Mouse (Mus musculus) CH12.LX (cell line): ENCODE measurements around the gene Elp4.

Experiments
- CTCF ChIP-seq, 2 experiments: IDR thresholded peaks in 1 of 2; conservative IDR thresholded peaks in 1 of 2; 2 replicates each; pipeline ENCODE4 v1.5.1; 2011 to 2012; ENCODE audit warnings: low read depth in 2 of 2, low read length in 2 of 2, improper control_type of control experiment in 1 of 2, inconsistent platforms in 1 of 2, mild to moderate bottlenecking in 1 of 2, moderate library complexity in 1 of 2
- MAX ChIP-seq: IDR thresholded peaks from 2 replicates; pipeline ENCODE4 v1.6.1; 2011; ENCODE audit warnings: low read length, improper control_type of control experiment
- POLR2A ChIP-seq: IDR thresholded peaks from 2 replicates; pipeline ENCODE4 v1.6.1; 2011; ENCODE audit warnings: low read depth, mild to moderate bottlenecking, improper control_type of control experiment, low read length
- SMC3 ChIP-seq: IDR thresholded peaks from 2 replicates; pipeline ENCODE4 v1.6.1; 2011; ENCODE audit warnings: low read depth, low read length, improper control_type of control experiment
- USF1 ChIP-seq: IDR thresholded peaks from 2 replicates; pipeline ENCODE4 v1.6.1; 2014; ENCODE audit warnings: low read depth, mild to moderate bottlenecking, inconsistent platforms, low read length, improper control_type of control experiment

DNA sequence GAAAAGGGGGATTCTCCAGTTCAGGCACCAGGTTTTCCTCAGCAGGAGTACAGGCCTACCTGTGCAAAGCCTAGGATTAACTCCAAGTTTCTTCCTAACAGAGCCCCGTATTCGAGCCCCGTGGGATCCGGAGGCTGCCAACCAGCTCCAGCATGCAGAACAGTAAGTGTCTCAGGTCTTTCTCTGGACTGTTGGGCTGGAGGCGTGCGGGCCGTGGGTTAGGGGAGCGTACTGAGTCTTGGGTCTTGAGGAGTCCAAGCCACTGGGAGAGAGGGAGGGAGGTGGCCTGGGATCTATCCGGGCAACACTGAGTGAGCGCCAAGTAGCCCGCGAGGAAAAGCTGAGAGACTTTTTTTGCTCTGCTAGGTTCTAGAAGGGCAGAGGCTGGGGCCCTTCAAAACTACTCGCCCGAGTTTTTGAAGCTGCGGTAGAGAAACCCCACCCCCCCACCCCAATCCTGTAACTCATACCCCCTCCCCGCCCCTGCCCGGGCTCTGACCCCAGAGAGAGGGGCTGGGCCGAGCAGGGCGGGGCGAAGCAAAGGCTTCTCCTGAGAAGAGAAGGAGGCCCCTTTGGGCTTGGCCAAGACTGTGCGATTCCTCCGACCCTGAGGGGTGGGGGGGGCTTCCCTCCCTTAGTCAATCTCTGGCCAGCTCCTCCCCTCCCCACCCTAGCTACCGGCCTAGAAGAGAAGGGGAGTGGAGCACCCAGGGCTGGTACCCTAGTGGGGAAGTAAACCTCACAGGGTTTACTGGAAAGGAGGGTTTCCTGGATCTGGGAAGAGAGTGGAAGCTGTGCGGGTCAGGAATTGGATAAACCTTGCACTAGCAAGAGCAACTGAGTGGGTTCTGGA, 224.0 kb downstream of the Elp4 start:
- TF ChIP-seq POLR2A (no peak), SMC3 (no peak), USF1 (no peak), CTCF (conservative IDR thresholded peaks at IDR 0.05 in 1 of 2, IDR thresholded peaks at IDR 0.05 in 1 of 2; ENCODE audit: low read depth in 2 of 2, low read length in 2 of 2) (no peak), MAX (no peak)
